Mouse (Mus musculus): ENCODE data around the gene Pnpo. TPM values are rescaled to one million over a fixed set of nuclear protein-coding genes. Genes with fewer than 3 reads are reported as not detected.

Pnpo gene
- polyA plus RNA-seq, 1 experiment from 2014 or later = 206 TPM

- no peaks in the 10 kb centered on the region for H3K9me3 ChIP-seq (ENCODE audit: control insufficient read depth, low read length)
- no peak for DNase-seq (ENCODE audit: low spot score)
- no peaks in the 10 kb centered on the region for H3K36me3 ChIP-seq (ENCODE audit: control insufficient read depth, insufficient read depth, low read length)
- no peak overlapping the region for H3K9ac ChIP-seq (ENCODE audit: low read depth, low read length)
- WGBS = 64% methylated on average over 11 of the region's 11 CpGs
- no peak overlapping the region for H3K4me2 ChIP-seq
- H3K27ac ChIP-seq (ENCODE audit: low read depth, low read length) = no peak overlapping the region
- no peak overlapping the region for H3K4me3 ChIP-seq (ENCODE audit: low read depth, low read length)
- no peak for ATAC-seq (replicated peaks; ENCODE audit: low FRiP score)
- H3K27me3 ChIP-seq (replicated peaks; ENCODE audit: control insufficient read depth, insufficient read depth, low read length) = no peaks in the 10 kb centered on the region; the same call in 1 of the 2 replicates
- peaks cover 8% of the 10 kb centered on the region; the same call in 1 of the 2 replicates for H3K4me1 ChIP-seq (replicated peaks; ENCODE audit: control insufficient read depth, insufficient read depth, low read length)
Measured at GRCm38 (mm10) chr11:96893203-96893842, 50.5 kb downstream of the Pnpo start.

GRCm38 (mm10) chr11:96891784-96892527 is 51.8 kb downstream of the Pnpo start:
- Histone ChIP-seq H3K4me1 (replicated peaks; ENCODE audit: control insufficient read depth, insufficient read depth, low read length) (peaks cover 8% of the 10 kb centered on the region; the same call in 1 of the 2 replicates), H3K36me3 (ENCODE audit: control insufficient read depth, insufficient read depth, low read length) (no peaks in the 10 kb centered on the region), H3K9me3 (ENCODE audit: control insufficient read depth, low read length) (no peaks in the 10 kb centered on the region), H3K27ac (ENCODE audit: low read depth, low read length) (no peak overlapping the region), H3K27me3 (replicated peaks; ENCODE audit: control insufficient read depth, insufficient read depth, low read length) (no peaks in the 10 kb centered on the region; the same call in 1 of the 2 replicates), H3K9ac (ENCODE audit: low read depth, low read length) (no peak overlapping the region), H3K4me3 (ENCODE audit: low read depth, low read length) (no peak overlapping the region), H3K4me2 (no peak overlapping the region)
- ATAC-seq (replicated peaks; ENCODE audit: low FRiP score) (no peak), DNase-seq (ENCODE audit: low spot score) (no peak)
- 56% methylated on average over 14 of the region's 14 CpGs for WGBS

Other genes with a start within 250 kb of the Pnpo start
- 10.5 and 12.0 TPM in 2 replicates for gene Snx11, start 166.4 kb downstream of the Pnpo start, polyA plus RNA-seq (2014; fragmentation: Nextera tagmentation; extraction: Ambion mirVana)
- gene Cbx1, start 154.9 kb downstream of the Pnpo start, polyA plus RNA-seq (2014; fragmentation: Nextera tagmentation; extraction: Ambion mirVana) = 76.7 and 82.0 TPM in 2 replicates
- gene Nfe2l1, start 114.0 kb downstream of the Pnpo start, polyA plus RNA-seq (2014; fragmentation: Nextera tagmentation; extraction: Ambion mirVana) = 27.6 and 28.9 TPM in 2 replicates
- gene Copz2, start 94.1 kb downstream of the Pnpo start, polyA plus RNA-seq (2014; fragmentation: Nextera tagmentation; extraction: Ambion mirVana) = 33.6 and 41.2 TPM in 2 replicates
- 69.6 and 71.3 TPM in 2 replicates for gene Cdk5rap3, start 27.5 kb downstream of the Pnpo start, polyA plus RNA-seq (2014; fragmentation: Nextera tagmentation; extraction: Ambion mirVana)
- gene Prr15l, start 15.9 kb downstream of the Pnpo start, polyA plus RNA-seq (2014; fragmentation: Nextera tagmentation; extraction: Ambion mirVana) = 1.8 and 2.2 TPM in 2 replicates
- gene Sp2, start 39.0 kb upstream of the Pnpo start, polyA plus RNA-seq (2014; fragmentation: Nextera tagmentation; extraction: Ambion mirVana) = 18.3 and 18.9 TPM in 2 replicates
- 0.17 TPM in 1 of 2 replicates, not detected in the other for gene Sp6, start 69.4 kb upstream of the Pnpo start, polyA plus RNA-seq (2014; fragmentation: Nextera tagmentation; extraction: Ambion mirVana)
- 16.4 and 17.6 TPM in 2 replicates for gene Scrn2, start 86.0 kb upstream of the Pnpo start, polyA plus RNA-seq (2014; fragmentation: Nextera tagmentation; extraction: Ambion mirVana)
- gene Lrrc46, start 97.4 kb upstream of the Pnpo start, polyA plus RNA-seq (2014; fragmentation: Nextera tagmentation; extraction: Ambion mirVana) = 0.49 and 0.58 TPM in 2 replicates
- 86.1 and 89.7 TPM in 2 replicates for gene Mrpl10, start 97.6 kb upstream of the Pnpo start, polyA plus RNA-seq (2014; fragmentation: Nextera tagmentation; extraction: Ambion mirVana)
- gene Osbpl7, start 106.6 kb upstream of the Pnpo start, polyA plus RNA-seq (2014; fragmentation: Nextera tagmentation; extraction: Ambion mirVana) = 4.9 and 6.1 TPM in 2 replicates
- not detected in 2 replicates for gene Tbx21, start 171.3 kb upstream of the Pnpo start, polyA plus RNA-seq (2014; fragmentation: Nextera tagmentation; extraction: Ambion mirVana)
- 5.4 and 5.5 TPM in 2 replicates for gene Tbkbp1, start 207.5 kb upstream of the Pnpo start, polyA plus RNA-seq (2014; fragmentation: Nextera tagmentation; extraction: Ambion mirVana)
- gene Kpnb1, start 243.9 kb upstream of the Pnpo start, polyA plus RNA-seq (2014; fragmentation: Nextera tagmentation; extraction: Ambion mirVana) = 78.9 and 84.4 TPM in 2 replicates